Mouse (Mus musculus) right cerebral cortex, adult 2 months (tissue): ENCODE results near the gene Dock9.
"Not testable (repeated sequence)": the region's sequence is repeated elsewhere in the genome, so short reads cannot be mapped to it uniquely, and the experiment has no call there.

Source experiments
- DNase-seq, 2 experiments: peaks; one replicate each; pipeline ENCODE4 v3.0.0; 2021 to 2022; ENCODE audit warnings: low spot score in 2 of 2

Dock9 gene

GRCm38 (mm10) chr14:121623996-121624542 lies 173.6 kb downstream of the Dock9 start:
- not testable (repeated sequence) for DNase-seq

- no peak for DNase-seq
Measured at GRCm38 (mm10) chr14:121621806-121622205, 175.8 kb downstream of the Dock9 start.

GRCm38 (mm10) chr14:121620567-121620966 lies 177.1 kb downstream of the Dock9 start:
- DNase-seq: no peak

- DNase-seq: no peak
Measured at GRCm38 (mm10) chr14:121620157-121620556, 177.5 kb downstream of the Dock9 start.

- DNase-seq: peak; percentile 88 to 90
Measured at GRCm38 (mm10) chr14:121617645-121618390, 179.8 kb downstream of the Dock9 start.

GRCm38 (mm10) chr14:121615431-121615830 lies 182.2 kb downstream of the Dock9 start:
- DNase-seq: peak; percentile 64 to 72

- DNase-seq: no peak
Measured at GRCm38 (mm10) chr14:121614461-121615170, 183.0 kb downstream of the Dock9 start.

- DNase-seq: no peak
Measured at GRCm38 (mm10) chr14:121613490-121613889, 184.1 kb downstream of the Dock9 start.

GRCm38 (mm10) chr14:121612926-121613325 lies 184.7 kb downstream of the Dock9 start:
- DNase-seq: no peak

- DNase-seq: no peak
Measured at GRCm38 (mm10) chr14:121611533-121611932, 186.1 kb downstream of the Dock9 start.

GRCm38 (mm10) chr14:121611098-121611497 lies 186.5 kb downstream of the Dock9 start:
- DNase-seq: no peak

- DNase-seq: no peak
Measured at GRCm38 (mm10) chr14:121608522-121608921, 189.1 kb downstream of the Dock9 start.

GRCm38 (mm10) chr14:121606433-121606832 lies 191.2 kb downstream of the Dock9 start:
- no peak for DNase-seq

GRCm38 (mm10) chr14:121605260-121605659 lies 192.4 kb downstream of the Dock9 start:
- no peak for DNase-seq

GRCm38 (mm10) chr14:121604565-121604964 lies 193.1 kb downstream of the Dock9 start:
- DNase-seq: peak in 1 of 2 experiments; percentile 54

- DNase-seq: no peak
Measured at GRCm38 (mm10) chr14:121602610-121603009, 195.0 kb downstream of the Dock9 start.

- no peak for DNase-seq
Measured at GRCm38 (mm10) chr14:121600538-121600937, 197.1 kb downstream of the Dock9 start.

GRCm38 (mm10) chr14:121597073-121597472 lies 200.6 kb downstream of the Dock9 start:
- no peak for DNase-seq

GRCm38 (mm10) chr14:121596631-121597030 lies 201.0 kb downstream of the Dock9 start:
- peak in 1 of 2 experiments; percentile 56 for DNase-seq

GRCm38 (mm10) chr14:121594684-121595083 lies 203.0 kb downstream of the Dock9 start:
- no peak for DNase-seq

GRCm38 (mm10) chr14:121593313-121593929 lies 204.2 kb downstream of the Dock9 start:
- no peak for DNase-seq

GRCm38 (mm10) chr14:121592890-121593289 lies 204.7 kb downstream of the Dock9 start:
- no peak for DNase-seq
